21 mouse cellular contexts compared by ENCODE assay signal in genomic region chr13:104563019-104563418, GRCm38 (mm10).
A peak's percentile ranks its signal among the peaks of the same experiment; 100 is the strongest.
DNase-seq lines count a peak whose midpoint lies in the region; ATAC-seq lines count a peak whose summit lies in the region.
"Had no signal": no experiment of that assay in that cellular context is flagged by ENCODE, and none has a peak within 500 bp of the region (broad histone marks: within the 10 kb centered on the region; RNA-seq: fewer than 3 reads in every experiment).

No protein-coding gene starts in this region.

- no peak for ATAC-seq in forebrain, embryonic 16.5 days
- ATAC-seq in embryonic facial prominence, embryonic 14.5 days (ENCODE audit: low read depth) = no peak
- ATAC-seq: activated CD4-positive, CD25-positive, alpha-beta regulatory T cell, adult 4 months; forebrain, embryonic 14.5 days; hindbrain, postnatal 0 days had no signal

- DNase-seq in forebrain, embryonic 10.5 days (ENCODE audit: extremely low spot score, low spot score) = no peak
- peak; percentile 31 for DNase-seq in embryonic facial prominence, embryonic 14.5 days (ENCODE audit: low spot score)
- no peak for DNase-seq in limb, embryonic 10.5 days (ENCODE audit: low spot score)
- no peak for DNase-seq in urinary bladder, postnatal 36 days (ENCODE audit: low spot score in 2 of 2)
- DNase-seq in neural tube, embryonic 10.5 days (ENCODE audit: extremely low spot score, low spot score) = no peak
- no peak for DNase-seq in adrenal gland, postnatal 10 days
- DNase-seq in lung, postnatal 4 days = no peak
- DNase-seq: adrenal gland, postnatal 25 days; cerebellum, adult 18-20 months; cerebellum, adult 9-11 months; cerebellum, postnatal 36 days; gastrocnemius, postnatal 10 days; heart, postnatal 14 days; kidney, adult 11 months had no signal

- no peaks in the 10 kb centered on the region for H3K9me3 ChIP-seq in forebrain, embryonic 10.5 days
- no peaks in the 10 kb centered on the region for H3K9me3 ChIP-seq in forebrain, embryonic 16.5 days (ENCODE audit: control insufficient read depth, low read length)
- H3K9me3 ChIP-seq in embryonic facial prominence, embryonic 14.5 days (ENCODE audit: control insufficient read depth, low read length) = no peaks in the 10 kb centered on the region
- no peaks in the 10 kb centered on the region for H3K9me3 ChIP-seq in limb, embryonic 10.5 days (replicated peaks)
- H3K9me3 ChIP-seq: heart, embryonic 15.5 days; hindbrain, embryonic 13.5 days had no signal

- H3K4me2 ChIP-seq in forebrain, embryonic 16.5 days (ENCODE audit: low read length) = no peak overlapping the region
- H3K4me2 ChIP-seq in embryonic facial prominence, embryonic 14.5 days (ENCODE audit: low read depth, low read length) = no peak overlapping the region
- H3K4me2 ChIP-seq: heart, embryonic 15.5 days; hindbrain, embryonic 13.5 days had no signal

- no peak overlapping the region for H3K9ac ChIP-seq in forebrain, embryonic 16.5 days (replicated peaks; ENCODE audit: low read depth, low read length)
- no peak overlapping the region for H3K9ac ChIP-seq in embryonic facial prominence, embryonic 14.5 days (ENCODE audit: low read depth, low read length)
- H3K9ac ChIP-seq: heart, embryonic 15.5 days; hindbrain, embryonic 13.5 days had no signal

- H3K4me3 ChIP-seq in forebrain, embryonic 10.5 days = no peak overlapping the region
- H3K4me3 ChIP-seq in forebrain, embryonic 16.5 days (replicated peaks; ENCODE audit: low read length) = no peak overlapping the region
- H3K4me3 ChIP-seq in embryonic facial prominence, embryonic 14.5 days (ENCODE audit: low read depth, low read length) = no peak overlapping the region
- no peak overlapping the region for H3K4me3 ChIP-seq in limb, embryonic 10.5 days
- H3K4me3 ChIP-seq: heart, embryonic 15.5 days; hindbrain, embryonic 13.5 days had no signal

- no peaks in the 10 kb centered on the region for H3K27me3 ChIP-seq in forebrain, embryonic 10.5 days (ENCODE audit: poor library complexity, severe bottlenecking)
- no peaks in the 10 kb centered on the region for H3K27me3 ChIP-seq in forebrain, embryonic 16.5 days (replicated peaks; ENCODE audit: control insufficient read depth, insufficient read depth, low read length)
- no peaks in the 10 kb centered on the region for H3K27me3 ChIP-seq in embryonic facial prominence, embryonic 14.5 days (replicated peaks; ENCODE audit: control insufficient read depth, insufficient read depth, low read length)
- H3K27me3 ChIP-seq in limb, embryonic 10.5 days (ENCODE audit: low read depth, poor library complexity, severe bottlenecking) = no peaks in the 10 kb centered on the region; the same call in 1 of the 2 replicates
- H3K27me3 ChIP-seq: heart, embryonic 15.5 days; hindbrain, embryonic 13.5 days; Patski had no signal

- H3K4me1 ChIP-seq in forebrain, embryonic 10.5 days = peaks cover 23% of the 10 kb centered on the region
- peaks cover 8% of the 10 kb centered on the region; the same call in 1 of the 2 replicates for H3K4me1 ChIP-seq in forebrain, embryonic 16.5 days (replicated peaks; ENCODE audit: control insufficient read depth, insufficient read depth, low read length)
- peaks cover 19% of the 10 kb centered on the region for H3K4me1 ChIP-seq in embryonic facial prominence, embryonic 14.5 days (ENCODE audit: control insufficient read depth, insufficient read depth, low read length)
- peaks cover 37% of the 10 kb centered on the region for H3K4me1 ChIP-seq in limb, embryonic 10.5 days
- H3K4me1 ChIP-seq: heart, embryonic 15.5 days; hindbrain, embryonic 13.5 days had no signal

- no peaks in the 10 kb centered on the region for H3K36me3 ChIP-seq in forebrain, embryonic 10.5 days (replicated peaks)
- no peaks in the 10 kb centered on the region for H3K36me3 ChIP-seq in forebrain, embryonic 16.5 days (ENCODE audit: control insufficient read depth, insufficient read depth)
- H3K36me3 ChIP-seq in embryonic facial prominence, embryonic 14.5 days (ENCODE audit: control insufficient read depth, insufficient read depth, low read length) = no peaks in the 10 kb centered on the region
- H3K36me3 ChIP-seq in limb, embryonic 10.5 days = no peaks in the 10 kb centered on the region
- H3K36me3 ChIP-seq: heart, embryonic 15.5 days; hindbrain, embryonic 13.5 days had no signal

- WGBS in forebrain, embryonic 10.5 days = 30% methylated on average over 2 of the region's 2 CpGs
- WGBS in forebrain, embryonic 16.5 days = 20% methylated on average over 2 of the region's 2 CpGs
- WGBS in embryonic facial prominence, embryonic 14.5 days = 24% methylated on average over 2 of the region's 2 CpGs
- 11% methylated on average over 2 of the region's 2 CpGs for WGBS in limb, embryonic 10.5 days

- H3K27ac ChIP-seq in forebrain, embryonic 10.5 days = peak overlapping the region; percentile 25; the same call in 1 of the 2 replicates
- no peak overlapping the region for H3K27ac ChIP-seq in forebrain, embryonic 16.5 days (ENCODE audit: low read length)
- no peak overlapping the region for H3K27ac ChIP-seq in embryonic facial prominence, embryonic 14.5 days (replicated peaks; ENCODE audit: low read depth, low read length)
- H3K27ac ChIP-seq in limb, embryonic 10.5 days = peak overlapping the region; percentile 86
- H3K27ac ChIP-seq: heart, embryonic 15.5 days; hindbrain, embryonic 13.5 days; hindbrain, postnatal 0 days had no signal

Comparison
In these comparisons a context has a peak if more than half of its experiments do, and no peak if none do; other contexts are left out.
1. H3K27ac ChIP-seq: peak in forebrain, embryonic 10.5 days (single experiment) and limb, embryonic 10.5 days (single experiment); none in forebrain, embryonic 16.5 days (single experiment) and embryonic facial prominence, embryonic 14.5 days (single experiment).